Mouse (Mus musculus) left cerebral cortex, postnatal 14 days (tissue): ENCODE measurements around the gene Slc22a12. TPM values are rescaled to one million over a fixed set of nuclear protein-coding genes. Genes with fewer than 3 reads are reported as not detected.

Experiments
- DNase-seq, 2 experiments: peaks; one replicate each; pipeline ENCODE4 v3.0.0; 2021 to 2022; ENCODE audit warnings: low spot score in 2 of 2, mixed read lengths in 1 of 2
- intact Hi-C: fragments of 180-260 bp; cut with DNase I; formaldehyde crosslinking; loops from one replicate; pipeline ENCODE4 v1.15.1; 2025
- total RNA-seq, 2 experiments: library from RNA; stranded (reverse); gene quantifications; 2 replicates each; pipeline ENCODE4 v1.2.3; 2021

Gene Slc22a12
- total RNA-seq, 2 experiments from 2014 or later = 0.20 to 0.44 TPM

DNA sequence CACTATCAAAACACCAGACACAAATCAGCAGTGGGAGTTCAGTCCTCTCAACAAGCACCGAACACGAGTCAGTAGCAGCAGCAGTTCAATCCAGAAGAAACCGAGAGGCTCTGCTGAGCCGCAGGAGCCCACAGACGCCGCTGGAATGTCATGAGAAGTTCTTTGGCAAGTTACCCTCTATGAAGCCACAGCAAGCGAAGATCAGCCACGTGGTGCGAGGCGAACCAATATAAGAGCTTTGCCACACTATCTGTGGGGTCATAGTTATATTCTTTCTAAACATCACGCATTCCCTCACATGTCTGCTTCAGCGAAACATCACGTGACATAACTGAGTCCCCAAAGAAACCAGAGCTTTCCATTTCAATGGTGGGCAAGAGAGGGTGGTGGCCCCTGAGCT is 1.9 kb upstream of the Slc22a12 start:
- DNase-seq = no peak
- intact Hi-C loops = no loop called here

DNA sequence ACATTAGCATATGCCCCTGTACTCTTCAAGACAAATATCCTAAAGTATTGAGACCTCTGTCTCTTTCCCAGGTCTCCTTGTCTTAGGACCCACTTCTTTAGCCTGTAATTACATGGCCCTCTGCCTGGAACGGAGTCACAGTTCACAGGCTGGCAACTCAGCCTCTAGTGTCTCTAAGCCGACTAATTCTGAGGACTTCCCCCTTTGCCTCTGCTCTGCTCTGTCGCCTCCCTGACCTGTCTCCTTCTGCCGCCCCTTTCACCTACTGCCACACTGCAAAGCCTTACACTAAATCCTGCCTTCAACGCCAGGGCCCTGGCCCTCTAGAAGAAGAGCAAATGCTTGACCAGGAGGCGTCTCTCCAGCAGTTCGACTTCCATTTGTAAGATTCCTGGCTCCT is 686 bp upstream of the Slc22a12 start:
- intact Hi-C loops = no loop called here

DNA sequence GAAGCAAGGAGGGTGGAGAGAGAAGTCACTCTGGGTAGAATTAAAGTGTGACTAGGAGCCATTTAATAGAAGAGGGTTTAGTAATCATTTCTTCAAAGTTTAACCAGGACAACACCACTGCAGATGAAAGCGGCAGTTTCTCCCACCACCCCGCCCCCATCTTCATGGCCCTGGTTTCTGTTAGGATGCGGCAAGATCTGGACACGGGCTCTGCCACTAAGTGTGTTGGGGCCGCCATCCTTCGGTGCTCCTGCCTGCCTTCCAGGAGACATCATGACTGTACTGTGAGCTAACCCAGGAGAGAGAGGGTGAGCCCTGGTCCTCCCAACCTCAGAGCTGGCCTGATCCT is 177 bp upstream of the Slc22a12 start:
- intact Hi-C loops = no loop called here
- no peak for DNase-seq

More for the DNA sequence above, 686 bp upstream of the Slc22a12 start:
- DNase-seq = no peak

DNA sequence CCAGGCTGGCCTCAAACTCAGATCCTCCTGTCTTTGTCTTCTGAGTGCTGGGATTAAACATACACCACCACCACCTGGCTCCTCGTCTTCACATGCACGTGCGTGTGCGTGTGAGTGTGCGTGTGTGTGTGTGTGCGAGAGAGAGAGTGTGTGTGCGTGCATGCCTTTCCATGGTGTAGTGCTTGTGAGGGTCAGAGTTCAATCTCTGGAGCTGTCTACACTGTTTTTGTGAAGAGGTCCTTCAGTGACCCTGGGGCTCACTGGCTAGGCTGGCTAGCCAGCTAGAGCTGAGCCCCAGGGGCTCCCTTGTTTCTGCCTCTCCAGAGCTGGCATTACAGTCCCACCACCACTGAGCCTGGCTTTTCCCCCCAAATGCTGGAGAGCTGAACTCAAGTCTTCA is 1.3 kb downstream of the Slc22a12 start:
- no peak for DNase-seq
- intact Hi-C loops = no loop called here

DNA sequence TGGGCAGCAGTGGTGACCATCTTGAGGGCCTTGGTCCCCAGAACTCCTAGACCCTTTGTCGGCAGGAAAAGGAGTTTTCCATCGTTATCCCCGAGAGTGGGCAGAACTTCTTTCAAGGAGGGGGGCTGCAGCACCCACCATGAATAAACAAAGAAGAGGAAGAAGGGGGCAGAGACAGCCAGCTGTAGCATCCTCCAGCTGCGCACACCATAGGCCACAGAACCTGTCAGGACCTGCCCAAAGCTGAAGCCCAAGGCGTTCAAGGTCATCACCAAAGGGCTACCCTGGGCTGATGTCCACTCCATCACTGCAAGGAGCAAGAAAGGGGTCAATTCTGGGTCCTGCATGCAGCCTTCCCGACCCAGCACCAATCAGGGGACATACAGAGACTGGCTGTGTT is 2.6 kb downstream of the Slc22a12 start:
- intact Hi-C loops = no loop called here
- DNase-seq = no peak

DNA sequence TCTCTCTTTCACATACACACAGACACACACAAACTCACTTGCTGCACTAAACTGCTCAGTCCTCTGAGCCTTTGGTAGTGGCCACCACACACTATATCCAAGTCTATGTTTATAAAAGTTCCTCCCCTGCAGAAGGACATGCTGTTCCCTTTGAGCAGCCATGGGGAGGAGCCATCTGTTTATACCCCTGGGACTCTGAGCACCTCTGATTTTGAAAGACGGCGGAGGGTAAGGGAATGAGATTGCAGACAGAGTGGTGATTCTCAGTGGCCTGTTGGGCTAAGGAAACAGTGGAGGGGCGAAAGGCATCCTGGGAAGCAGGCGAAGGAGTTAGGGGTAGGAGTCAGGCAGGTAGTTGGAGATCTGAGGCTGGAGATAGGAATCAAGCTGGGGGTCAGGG is 3.2 kb downstream of the Slc22a12 start:
- no peak for DNase-seq
- intact Hi-C loops = no loop called here

DNA sequence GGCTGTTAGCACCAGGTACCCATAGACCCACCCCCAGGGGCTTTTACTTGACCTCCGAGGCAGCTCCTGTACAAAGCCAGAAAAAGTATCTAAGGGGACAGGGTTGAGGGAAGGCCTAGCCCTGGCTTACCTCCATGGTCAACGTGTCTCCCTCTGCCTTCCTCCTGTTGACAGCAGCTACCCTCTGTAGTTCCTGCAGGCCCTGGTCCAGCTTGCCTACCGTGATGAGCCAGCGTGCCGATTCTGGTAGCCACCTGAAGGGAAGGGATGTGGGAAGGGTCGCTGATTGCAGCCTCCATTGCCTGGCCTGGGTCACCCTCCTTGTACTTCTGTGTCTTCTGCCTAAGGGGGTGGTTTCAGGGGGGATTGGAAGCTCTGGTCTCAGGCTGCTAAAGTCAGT is 4.3 kb downstream of the Slc22a12 start:
- intact Hi-C loops = no loop called here
- no peak for DNase-seq

DNA sequence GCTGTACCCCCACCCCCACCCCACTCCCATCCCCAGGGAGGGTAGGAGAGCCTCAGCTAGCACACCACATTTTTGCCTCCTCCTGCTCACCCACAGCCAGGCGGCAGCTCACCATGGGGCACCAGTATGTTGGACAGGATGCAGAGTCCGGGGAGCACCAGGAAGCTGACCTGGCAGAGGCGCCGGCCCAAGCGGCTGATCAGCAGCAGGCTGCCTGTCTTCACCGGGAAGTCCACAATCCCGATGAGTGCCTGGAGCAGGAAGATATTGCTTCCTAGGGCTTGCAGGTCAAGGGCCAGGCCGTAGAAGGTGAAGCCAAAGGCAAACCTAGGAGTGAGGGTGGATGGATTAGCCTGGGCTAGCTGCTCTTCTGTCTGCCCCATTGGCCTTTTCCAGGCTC is 5.3 kb downstream of the Slc22a12 start:
- DNase-seq = no peak
- intact Hi-C loops = no loop called here

DNA sequence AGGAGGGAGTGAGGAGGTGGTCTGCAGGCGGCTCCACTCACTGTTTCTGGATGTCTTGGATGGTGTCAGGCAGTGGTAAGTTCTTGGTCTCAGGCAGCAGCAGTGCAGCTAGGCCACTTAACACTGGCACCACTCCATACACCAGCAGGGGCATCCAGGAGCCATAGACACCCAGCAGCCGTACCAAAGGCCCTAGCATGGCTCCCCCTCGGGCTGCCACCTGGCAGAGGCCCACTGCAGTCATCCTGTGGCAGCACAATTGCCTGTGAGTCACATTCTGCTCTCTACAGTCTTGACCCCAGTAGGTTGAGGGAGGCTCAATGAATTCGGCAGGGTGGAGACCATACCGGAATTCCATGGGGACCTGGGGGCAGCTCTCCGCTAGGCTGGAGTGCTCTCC is 6.1 kb downstream of the Slc22a12 start:
- no peak for DNase-seq
- intact Hi-C loops = no loop called here

DNA sequence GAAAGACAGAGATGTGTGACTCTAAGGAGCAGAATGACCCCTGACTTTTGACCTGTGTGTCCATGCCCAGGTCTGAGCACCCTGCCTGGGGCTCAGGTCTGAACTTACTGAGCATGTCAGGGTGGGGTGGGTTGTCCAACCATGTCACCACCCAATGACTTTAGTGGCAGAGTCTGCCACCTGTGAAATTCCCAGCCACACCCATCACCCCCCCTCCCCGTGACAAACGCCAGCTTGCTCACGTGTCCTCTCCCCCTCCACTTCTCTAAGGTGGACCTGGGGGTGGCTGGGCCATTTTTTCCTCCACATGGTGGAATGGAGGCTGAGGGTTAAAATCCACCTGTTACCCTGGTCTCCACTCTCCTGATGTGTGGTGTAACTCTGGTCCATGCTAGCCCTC is 6.6 kb downstream of the Slc22a12 start:
- intact Hi-C loops = no loop called here
- DNase-seq = no peak

DNA sequence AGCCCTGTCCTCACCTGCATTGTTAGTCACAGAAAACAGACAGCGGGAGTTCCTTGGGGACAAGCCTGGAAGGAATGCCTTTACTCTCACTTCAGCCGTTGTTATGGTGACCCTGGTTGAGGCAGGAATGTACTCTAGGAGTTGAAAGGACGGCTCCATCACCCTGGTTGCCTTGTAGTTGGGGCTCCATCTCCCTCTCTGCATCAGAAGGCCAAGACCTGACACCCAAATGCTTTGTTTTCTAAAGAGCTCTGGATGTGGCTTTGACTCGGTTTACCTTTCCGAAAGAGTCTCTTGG is 8.8 kb downstream of the Slc22a12 start:
- DNase-seq = no peak
- intact Hi-C loops = loop anchor here (5.0 kb wide), 1 partner anchor 37 kb away; no protein-coding TSS in a partner anchor

DNA sequence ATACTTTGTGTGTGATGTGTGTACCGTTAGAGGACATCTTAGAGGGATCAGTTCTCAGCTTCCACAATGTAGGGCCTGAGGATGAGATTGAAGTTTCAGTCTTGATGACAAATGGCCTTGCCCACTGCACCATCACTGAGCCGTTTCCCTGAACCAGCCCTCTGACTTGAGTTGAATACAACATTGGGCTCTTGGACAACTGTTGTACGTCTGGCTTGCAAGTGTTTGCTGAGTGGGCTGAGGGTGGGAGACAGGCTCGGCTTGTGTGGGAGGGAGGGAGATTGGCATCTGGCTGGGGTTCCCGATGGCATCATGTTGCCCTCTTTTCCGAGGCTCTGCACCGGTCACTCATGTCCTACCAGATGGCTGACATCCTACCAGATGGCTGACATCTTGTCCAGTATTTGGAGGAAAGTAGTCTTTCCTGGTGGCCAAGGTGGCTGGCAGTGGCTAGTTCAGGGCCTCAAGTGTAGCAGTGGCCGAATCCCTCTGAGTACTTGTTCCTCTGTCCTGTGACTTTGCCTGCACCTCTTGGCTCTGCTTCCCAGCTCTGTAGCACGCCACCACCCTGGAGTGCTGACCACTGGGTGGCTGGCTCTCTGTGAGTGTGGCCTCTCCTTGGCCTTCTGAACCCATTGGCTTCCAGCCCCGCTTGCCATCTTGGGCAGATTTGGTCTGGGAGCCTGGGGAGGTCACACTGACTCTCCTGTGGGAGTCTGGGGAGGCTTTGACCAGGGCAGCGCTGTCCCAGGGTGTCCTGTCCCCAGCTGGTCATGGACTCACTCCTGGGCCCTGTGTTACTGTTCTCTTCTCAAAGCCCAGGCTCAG is 9.3 kb downstream of the Slc22a12 start:
- intact Hi-C loops = loop anchor here (5.0 kb wide), 1 partner anchor 36 kb away; no protein-coding TSS in a partner anchor
- no peak for DNase-seq

DNA sequence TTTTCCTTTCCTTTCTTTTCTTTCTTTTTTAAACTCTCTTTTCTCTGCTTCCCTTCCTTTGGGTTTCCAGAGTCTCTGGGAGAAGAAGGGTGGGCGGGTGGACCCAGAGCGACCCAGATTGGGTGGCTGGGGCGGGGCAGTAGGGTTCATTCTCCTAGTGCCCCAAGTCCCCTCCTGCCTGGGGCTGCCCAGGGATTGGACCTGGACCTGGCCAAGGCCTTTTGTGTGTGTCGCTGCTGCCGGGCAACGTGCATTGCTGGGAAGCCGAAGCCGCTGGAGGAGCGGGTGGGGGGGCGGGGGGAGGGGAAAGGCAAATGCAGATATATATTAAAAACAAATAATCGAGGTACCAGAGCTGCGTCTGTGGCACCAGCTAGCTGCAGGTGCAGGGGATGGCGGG is 10.2 kb downstream of the Slc22a12 start:
- intact Hi-C loops = loop anchor here (5.0 kb wide), 1 partner anchor 35 kb away; no protein-coding TSS in a partner anchor
- DNase-seq = no peak

DNA sequence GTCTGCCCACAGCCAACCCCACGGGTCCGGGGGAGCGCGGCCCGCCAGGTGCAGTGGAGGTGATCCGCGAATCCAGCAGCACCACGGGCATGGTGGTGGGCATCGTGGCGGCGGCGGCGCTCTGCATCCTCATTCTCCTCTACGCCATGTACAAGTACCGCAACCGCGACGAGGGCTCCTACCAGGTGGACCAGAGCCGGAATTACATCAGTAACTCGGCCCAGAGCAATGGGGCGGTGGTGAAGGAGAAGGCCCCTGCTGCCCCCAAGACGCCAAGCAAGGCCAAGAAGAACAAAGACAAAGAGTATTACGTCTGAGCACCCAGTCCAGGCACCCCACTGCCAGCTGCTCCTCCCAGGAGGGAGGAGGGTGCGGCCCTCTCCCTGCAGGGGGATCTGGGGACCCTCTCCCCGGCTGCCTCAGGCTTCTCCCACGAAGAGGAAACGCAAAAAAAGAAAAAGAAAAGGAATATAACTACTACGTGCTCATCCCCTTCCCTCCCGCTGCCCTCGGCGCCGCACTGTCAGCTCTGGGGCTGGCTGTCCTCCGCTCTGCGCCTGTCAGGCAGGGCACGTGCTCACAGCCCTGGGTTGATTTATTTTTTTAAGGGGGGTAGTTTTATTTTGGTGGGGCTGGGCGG is 10.9 kb downstream of the Slc22a12 start:
- DNase-seq = no peak

DNA sequence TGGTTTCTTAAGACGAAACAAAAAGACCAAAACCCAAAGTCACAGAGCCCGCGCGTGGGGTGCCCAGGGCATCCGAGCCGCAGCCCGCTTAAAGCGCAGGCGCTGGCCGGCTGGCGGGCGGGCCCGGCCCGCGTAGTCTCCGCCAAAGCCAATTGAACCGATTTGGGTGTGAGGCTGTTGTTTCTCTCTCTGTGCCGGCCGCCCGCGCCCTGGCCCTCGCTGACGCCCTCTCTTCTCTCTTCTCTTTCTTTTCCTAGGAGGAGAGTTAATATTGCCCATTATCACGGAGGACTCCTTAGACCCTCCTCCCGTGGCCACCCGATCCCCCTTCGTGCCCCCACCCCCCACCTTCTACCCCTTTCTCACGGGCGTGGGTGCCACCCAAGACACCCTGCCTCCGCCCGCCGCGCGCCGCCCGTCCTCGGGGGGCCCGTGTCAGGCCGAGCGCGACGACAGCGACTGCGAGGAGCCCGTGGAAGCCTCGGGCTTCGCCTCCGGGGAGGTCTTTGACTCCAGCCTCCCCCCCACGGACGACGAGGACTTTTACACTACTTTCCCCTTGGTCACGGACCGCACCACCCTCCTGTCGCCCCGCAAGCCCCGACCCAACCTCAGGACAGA is 11.7 kb downstream of the Slc22a12 start:
- intact Hi-C loops = loop anchor here (5.0 kb wide), 1 partner anchor 34 kb away; no protein-coding TSS in a partner anchor
- DNase-seq = no peak

More for the DNA sequence above, 10.9 kb downstream of the Slc22a12 start:
- intact Hi-C loops = loop anchor here (5.0 kb wide), 1 partner anchor 35 kb away; no protein-coding TSS in a partner anchor

DNA sequence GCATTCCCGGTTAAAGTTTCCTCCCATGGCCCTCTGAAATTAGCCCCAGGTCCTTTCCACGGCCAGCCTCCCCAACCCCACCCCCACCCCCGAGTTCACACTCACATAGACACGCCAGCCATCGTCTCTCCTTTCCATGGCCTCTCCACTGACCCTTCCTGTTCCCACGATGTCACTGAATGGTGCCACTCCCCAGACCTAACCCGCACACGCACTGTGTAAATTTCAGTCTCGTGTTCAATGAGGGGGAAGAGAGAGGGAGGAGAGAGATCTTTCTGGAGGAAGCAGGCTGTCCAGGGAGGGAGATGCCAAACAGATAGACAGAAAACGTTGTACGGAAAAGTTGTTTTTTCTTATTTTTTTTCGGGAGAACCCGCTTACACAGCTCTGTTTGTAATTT is 12.5 kb downstream of the Slc22a12 start:
- DNase-seq = no peak
- intact Hi-C loops = loop anchor here (5.0 kb wide), 1 partner anchor 33 kb away; no protein-coding TSS in a partner anchor

DNA sequence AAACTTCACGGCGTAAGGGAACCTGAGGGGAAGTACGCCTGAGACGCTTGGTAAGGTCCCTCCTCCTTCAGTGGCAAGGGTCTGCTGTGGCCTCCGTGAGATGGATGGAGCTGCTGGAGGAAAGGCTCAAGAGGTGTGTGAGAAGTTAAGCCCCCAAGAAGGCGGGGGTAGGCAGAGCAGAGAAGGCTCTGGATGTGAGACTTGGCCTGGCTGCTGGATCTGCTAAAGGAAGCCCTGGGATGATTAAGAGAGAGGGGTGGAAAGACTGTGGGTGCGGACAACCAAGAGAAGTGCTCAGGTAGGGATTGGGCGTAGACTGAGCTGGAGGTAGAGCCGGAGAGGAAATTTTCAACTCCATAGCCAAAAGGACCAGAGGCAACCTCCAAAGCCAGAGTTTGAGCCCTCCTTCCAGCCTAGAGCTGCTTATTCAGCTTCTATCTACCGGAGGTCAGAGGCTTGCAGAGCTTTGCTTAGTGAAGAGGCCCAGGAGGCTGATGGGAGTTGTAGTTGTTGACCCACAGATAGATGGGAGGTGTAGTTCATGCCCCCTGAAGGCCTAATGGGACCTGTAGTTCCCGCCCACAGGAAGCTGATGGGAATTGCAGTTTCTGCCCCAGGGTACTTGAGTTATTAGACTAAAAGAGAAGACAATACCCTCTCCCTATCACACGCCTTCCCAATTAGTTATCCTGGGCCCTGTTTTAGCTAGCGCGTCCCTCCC is 13.4 kb downstream of the Slc22a12 start:
- intact Hi-C loops = no loop called here
- no peak for DNase-seq

DNA sequence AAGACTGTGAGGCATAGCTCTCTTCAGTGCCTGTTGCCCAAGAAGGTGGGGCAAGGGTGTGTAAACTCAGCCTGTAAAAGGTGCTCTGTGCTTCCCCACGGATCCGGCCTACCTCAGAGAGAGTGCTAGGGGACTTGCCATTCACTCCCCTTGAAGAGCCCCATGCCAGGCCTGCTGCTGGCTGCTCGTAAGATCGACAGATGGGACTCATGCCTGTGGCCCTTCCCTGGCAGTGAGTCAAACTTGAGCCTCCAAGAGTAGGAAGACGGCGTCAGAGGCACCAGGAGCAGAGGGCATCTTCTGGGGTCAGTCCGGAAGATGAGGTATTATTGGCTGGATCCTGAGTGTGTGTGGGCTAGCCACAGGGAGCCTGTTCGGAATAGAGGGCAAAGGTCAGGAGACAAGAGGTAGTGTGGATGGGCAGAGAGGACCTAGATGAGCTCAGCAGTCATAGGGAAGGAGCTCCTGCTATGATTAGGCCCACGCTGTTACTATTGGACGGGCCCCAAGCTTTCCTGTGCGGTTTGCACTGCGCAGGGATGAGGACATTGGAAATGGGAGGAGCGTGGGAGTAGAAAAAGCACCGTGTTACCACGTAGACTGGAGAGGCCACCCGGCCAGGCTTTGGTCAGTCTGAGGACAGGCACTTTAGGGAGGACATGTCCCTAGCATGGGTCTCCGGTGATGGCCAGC is 14.8 kb downstream of the Slc22a12 start:
- intact Hi-C loops = no loop called here
- peak in 1 of 2 experiments; percentile 67 for DNase-seq

DNA sequence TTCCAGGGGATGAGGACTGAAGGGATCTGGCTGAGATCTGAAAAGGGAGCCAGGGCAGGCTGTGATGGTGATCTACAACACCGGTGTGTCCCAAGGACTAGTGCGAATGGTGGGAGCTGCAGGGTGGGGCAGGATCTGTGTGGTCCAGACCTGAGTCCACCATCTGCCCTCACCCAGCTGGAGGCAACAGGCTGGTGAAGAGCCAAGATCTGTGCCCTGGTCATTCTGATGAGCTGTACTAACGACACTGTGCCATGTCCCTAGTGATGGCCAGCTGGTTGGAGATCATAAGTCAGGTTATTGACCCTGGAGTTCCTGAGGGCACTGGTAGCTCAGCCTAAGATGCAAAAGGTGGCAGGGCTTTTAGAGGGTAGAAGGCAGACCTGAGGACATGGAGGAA is 15.4 kb downstream of the Slc22a12 start:
- DNase-seq = no peak
- intact Hi-C loops = no loop called here
